Mouse (Mus musculus) embryo, embryonic 11.5 days (tissue): ENCODE measurements around the gene Saa3.
A peak's percentile ranks its signal among the peaks of the same experiment; 100 is the strongest.
"Not testable (repeated sequence)": the region's sequence is repeated elsewhere in the genome, so short reads cannot be mapped to it uniquely, and the experiment has no call there.

ENCODE experiments used
- DNase-seq: peaks from one replicate; pipeline ENCODE4 v3.0.0-alpha.2; 2012; ENCODE audit warnings: low read depth, low spot score

Gene Saa3

DNA sequence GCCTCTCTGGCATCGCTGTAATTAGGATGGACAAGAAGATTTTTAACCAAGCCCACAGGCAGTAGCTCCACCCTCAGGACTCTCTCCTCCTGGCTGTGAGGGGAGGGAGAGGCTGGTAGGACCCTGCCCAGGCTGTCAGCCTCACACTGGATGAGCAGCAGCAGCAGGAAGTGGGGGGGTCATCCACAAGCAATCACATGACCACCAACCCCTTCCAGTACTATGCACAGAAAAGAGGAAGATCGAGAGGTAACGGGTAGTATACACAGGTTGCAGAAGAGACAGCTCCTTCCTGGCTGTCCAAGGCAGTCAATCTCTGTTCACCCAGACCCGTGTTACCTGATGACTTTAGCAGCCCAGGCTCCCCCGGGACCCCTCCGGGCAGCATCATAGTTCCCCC, 3.2 kb downstream of the Saa3 start:
- no peak for DNase-seq

DNA sequence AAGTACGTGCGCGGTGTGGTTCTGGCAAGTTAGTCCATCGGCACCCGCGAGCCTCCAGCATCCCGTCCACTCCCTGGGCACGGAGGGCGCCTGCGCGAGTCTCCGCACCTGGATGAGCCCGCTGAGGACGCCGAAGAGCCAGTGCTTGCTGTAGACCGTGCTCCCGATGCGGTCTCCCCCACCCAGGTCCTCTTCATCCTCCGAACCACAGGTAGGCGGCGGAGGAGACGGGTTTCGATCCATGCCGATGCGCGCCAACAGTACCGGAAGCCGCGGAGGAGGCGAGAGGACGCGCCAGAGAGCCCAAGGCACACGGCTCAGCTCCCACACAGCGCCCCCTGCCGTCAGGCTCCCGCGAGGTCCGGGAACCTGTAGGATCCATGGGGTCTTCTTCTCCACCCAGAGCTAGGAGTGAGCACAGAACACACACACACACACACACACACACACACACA, 5.1 kb downstream of the Saa3 start, which contains the start of gene Saal1:
TSS of gene Saal1 (minus strand) at position 291 of the 455 bp plus-strand sequence.
- DNase-seq: peak; percentile 86

DNA sequence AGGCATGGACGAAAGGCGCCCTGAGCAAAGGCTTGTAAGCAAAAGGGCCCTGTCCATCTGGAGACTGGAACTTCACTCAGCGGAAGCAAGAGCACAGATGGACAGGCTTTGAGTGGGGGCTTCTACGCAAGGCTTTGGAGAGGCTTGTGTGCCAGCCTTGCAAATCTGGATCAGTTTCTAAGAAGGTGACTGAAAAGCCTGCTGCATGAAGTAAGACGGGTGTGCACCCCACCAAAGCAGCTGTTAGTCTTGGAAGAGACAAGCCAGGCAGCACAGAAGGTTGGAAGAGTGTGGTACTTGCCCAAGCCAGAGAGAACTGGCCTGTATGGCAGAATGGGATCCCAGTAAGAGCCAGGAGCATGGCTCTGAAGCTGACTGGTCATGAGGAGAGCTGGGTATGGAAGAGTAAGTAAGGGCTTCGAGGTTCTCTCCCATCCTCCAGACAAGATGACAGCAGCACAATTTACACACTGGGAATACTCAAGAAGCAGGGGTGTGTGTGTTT, 14.9 kb downstream of the Saa3 start:
- DNase-seq: no peak

DNA sequence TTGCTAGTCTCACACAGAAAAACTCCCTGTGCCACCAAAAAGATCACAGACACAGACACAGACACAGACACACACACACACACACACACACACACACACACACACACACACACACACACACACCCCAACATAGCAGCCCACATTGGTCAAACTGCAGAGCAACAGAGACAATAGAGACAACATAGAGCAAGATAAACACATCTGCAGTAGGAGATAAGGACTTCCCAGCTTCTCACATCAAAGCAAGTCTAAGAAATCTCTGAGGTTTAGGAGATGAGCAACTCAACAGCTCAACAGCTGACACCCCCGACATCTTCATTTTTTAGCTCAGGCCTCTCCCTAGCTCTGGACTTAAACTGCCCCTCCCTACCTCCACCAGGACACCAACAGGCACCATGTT, 18.7 kb downstream of the Saa3 start:
- DNase-seq: no peak

DNA sequence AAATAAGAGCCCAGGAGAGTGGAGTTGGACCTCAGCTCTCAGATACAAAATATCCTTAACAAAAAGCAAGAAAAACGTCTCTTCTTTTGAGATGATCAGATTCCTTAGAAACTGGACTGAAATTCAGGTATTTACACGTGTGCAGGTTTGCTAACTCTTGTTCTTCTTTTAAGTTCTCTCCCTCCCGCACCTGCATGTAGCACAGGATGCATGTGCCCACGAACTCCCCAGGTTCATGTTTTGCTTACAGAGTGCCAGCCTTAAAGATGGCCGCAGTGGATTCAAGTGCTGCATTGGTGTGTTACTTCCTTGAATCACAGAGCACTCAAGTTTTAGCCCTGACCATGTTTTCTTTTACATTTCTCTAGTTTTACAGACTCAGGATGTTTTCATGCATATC, 28.7 kb downstream of the Saa3 start:
- DNase-seq: no peak

DNA sequence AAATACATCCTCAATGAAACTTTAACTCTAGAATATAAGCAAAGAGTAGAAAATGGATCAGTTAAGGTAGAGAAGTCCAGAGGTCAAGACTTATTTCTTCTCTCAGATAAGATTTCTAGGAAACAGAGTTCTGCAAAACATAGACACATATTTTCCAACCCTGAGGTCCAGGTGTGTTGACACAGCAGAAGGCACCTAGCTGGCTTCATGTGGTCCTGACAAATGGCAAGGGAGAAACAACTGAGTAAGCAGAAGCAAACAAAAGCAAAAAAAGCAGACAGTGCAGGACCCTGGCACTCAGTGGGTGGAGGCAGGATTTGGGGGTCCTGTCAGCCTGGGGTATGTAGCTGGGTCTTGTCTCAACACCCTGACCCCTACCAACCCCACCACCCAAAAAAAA, 34.8 kb downstream of the Saa3 start:
- DNase-seq: no peak

DNA sequence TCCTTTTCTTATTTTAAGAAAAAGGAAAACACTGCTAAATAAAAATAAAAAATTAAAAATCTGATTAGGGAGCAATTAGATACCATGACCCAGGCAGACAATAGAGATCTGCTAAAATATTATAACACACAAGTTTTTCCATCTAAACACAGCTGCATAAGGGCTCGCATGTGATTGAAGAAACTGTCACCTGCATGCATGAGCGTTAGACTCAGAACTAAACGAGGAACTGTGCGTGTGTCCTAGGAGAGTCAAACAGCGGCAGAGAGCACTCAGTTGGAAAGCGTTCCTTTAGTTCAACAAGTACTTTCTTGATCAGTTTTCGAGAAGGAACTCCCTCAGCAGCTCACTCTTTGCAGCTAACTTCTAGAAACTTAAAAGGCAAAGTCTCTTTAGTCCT, 36.5 kb downstream of the Saa3 start:
- DNase-seq: not testable (repeated sequence)

DNA sequence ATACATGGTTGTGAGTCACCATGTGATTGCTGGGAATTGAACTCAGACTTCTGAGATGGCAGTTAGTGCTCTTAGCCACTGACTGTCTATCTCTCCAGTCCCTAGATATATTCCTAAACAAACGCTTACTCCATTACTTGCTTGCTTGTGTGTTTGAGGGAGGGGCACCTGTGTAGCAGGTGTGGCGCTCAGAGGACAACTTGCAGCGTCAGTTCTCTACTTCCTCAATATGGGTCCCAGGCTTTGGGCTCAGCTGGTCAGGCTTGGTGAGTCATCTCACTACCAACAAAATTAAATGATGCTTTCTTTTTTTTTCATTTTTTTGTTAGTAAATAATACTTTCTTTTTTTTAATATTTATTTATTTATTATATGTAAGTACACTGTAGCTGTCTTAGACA, 37.1 kb downstream of the Saa3 start:
- no peak for DNase-seq

DNA sequence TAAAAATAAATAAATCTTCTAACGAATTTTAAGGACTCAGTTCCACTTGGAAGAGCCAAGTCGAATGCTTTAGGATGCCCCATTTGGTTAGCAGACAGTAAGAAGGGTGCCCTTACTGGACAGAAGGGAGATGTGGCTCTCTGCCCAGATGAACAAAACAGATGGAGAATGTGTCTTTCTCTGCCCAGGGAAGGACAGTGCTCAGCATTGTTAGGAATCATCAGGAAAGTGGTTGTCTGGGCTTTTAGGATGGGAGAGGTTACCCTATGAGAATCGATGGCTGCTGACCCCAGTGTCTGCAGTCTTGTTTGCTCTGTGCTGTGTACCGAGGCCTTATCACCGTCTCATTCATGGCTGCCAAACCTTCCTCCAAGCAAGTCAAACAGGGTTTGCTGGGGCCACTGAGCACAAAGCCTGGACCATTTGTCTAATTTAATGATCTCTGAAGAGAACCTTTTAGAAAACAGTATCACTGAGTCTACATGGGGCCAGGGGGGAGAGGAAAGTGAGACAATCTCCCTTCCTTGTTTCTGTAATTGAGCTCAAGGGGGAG, 38.6 kb downstream of the Saa3 start:
- no peak for DNase-seq

DNA sequence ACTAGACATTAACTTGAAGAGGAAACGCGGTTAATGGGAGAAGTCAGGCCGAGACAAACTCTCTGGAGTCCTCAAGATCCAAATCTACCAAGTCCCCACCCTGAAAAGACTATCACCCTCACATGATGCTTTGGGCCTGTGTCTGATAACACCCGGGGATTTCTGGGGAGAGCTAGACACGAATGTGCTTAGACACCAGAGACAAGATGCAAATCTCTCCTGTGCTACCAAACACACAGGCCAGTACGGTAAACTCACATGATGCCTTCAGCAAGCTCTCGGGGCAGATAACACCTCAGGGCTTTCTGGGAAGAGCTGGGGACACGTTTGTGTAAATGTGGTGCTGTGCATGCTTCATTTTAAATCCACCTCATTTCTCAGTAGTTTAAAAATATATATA, 39.6 kb downstream of the Saa3 start:
- no peak for DNase-seq

DNA sequence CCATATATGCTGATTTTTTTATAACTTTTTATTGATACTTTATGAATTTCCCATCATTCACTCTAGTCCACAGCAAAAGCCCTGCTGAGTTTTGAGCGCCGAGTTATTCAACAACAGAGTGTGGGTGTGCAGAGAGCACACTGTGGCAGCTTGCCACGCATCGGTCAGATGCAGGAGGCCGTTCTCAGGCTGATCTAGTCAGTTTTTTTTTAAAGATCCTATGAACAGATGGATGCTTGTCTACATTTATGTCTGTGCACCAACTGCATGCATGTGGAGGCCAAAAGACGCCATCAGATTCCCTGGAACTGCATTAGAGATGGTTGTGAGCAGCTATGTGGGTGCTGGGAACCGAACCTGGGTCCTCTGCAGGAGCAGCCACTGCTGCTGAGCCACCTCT, 40.4 kb downstream of the Saa3 start:
- DNase-seq: no peak

DNA sequence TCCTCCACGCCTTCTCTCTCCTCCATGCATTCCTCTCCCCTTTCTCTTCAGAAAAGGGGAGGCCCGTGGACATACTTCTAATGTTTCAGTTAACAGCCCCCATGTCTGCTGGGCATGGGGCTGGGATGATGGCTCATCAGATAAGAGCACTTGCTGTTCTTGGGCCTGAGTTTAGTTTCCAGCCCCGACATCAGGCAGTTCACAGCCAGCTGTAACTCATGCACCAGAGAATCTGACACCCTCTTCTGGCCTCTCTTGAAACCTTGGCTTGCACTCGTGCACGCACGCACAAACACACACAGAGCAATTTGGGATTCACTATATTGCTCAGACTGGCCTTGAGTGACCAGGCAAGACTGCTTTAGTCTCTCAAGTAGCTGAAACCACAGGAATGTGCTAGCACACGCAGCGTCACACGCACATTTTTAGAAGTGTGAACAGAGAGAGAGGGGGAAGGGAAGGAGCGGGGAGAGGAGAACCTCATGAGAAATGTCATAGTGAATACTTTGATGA, 43.3 kb downstream of the Saa3 start, which contains the start of gene Tph1:
TSS of gene Tph1 (minus strand) at position 378 of the 513 bp plus-strand sequence.
- DNase-seq: no peak

DNA sequence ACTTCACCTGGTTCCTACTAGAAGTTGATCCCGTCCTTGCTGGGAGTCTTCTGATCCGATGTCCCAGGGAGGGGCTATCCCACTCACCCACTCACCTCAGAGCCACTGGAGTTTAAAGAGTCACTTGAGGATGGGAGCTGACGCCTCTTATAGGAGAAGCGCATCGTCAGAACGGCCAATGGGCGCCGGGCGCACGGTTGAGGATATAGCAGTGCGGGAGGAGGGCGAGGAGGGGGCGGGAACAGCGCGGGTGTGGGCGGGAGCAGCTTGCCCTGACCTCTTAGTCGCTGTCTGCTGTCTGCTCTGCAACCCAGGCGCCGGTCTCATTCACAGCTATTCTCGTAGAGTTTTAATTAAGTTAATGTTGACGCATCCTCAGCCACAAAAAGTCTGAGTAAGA, 48.2 kb downstream of the Saa3 start:
- no peak for DNase-seq

DNA sequence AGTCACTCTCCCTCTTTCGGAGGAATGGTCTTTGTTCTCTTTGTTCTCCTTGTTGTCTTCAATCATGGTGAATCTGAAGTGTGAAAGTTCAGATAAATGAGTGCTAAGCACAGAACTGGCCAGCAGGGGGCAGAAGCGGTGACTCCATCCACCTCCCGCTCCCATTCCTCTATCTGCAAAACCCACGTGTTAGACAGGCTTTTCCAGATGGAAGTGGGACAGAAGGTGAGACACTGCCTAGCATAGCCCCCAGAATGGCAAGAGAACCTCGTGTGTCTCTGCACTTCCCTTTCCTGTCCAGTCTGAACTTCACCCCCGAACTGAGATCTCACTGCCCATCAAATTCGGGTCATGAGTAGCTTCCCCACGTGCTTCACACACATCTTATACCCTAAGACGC, 50.3 kb downstream of the Saa3 start:
- DNase-seq: peak; percentile 29
